Mouse (Mus musculus): ENCODE results near the gene Tmie. TPM values are rescaled to one million over a fixed set of nuclear protein-coding genes. Genes with fewer than 3 reads are reported as not detected.

Tmie gene
- total and polyA plus RNA-seq, 3 experiments, result 1.00 to 1.7 (median 1.3) TPM

GRCm38 (mm10) chr9:110877353-110877752 lies 2.6 kb downstream of the Tmie start:
- H3K79me2 ChIP-seq (replicated peaks; ENCODE audit: control insufficient read depth, insufficient read depth, low read length), result no peaks in the 10 kb centered on the region
- H3K9ac ChIP-seq (ENCODE audit: low read depth, low read length), result no peak overlapping the region
- no peaks in the 10 kb centered on the region for H3K36me3 ChIP-seq (ENCODE audit: control insufficient read depth, insufficient read depth, low read length)
- DNase-seq, result peak in 1 of 2 experiments; percentile 43
- H3K27ac ChIP-seq, result peak overlapping the region; percentile 47
- no peak for TF ChIP-seq POLR2A (IDR thresholded peaks at IDR 0.05; ENCODE audit: insufficient read depth, low read depth, low read length)
- TF ChIP-seq CTCF (IDR thresholded peaks at IDR 0.05), result no peak
- TF ChIP-seq EP300 (IDR thresholded peaks at IDR 0.05; ENCODE audit: insufficient read depth, low read depth, low read length), result no peak
- WGBS, result 90% methylated on average over 1 of the region's 1 CpGs
- H3K27me3 ChIP-seq (ENCODE audit: control insufficient read depth, insufficient read depth, low read length), result no peaks in the 10 kb centered on the region
- intact Hi-C loops (cut with DNase I), result no loop called here
- H3K4me3 ChIP-seq, result no peak overlapping the region
- peaks cover 15% of the 10 kb centered on the region for H3K4me1 ChIP-seq (ENCODE audit: control insufficient read depth, insufficient read depth, low read length)

DNA sequence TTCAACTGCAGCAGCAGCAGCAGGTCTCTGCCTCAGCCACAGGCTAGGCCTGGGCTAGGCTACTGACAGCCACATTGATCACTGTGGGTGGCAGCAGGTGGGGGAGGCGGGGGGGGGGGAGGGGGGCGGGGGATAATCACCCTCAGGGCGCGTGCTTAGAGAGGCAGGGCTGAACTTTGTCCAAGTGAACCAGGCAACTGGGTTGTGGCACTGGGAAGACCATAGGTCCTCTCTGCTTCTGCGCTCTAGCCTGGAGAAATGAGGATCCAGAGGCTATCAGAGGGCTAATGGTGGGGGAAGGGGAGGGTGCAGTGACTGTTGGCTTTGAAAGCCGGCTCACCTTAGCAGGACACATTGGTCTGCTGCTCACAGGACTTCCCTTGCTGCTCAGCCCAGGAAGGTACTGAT lies 4.6 kb downstream of the Tmie start:
- H3K9ac ChIP-seq (ENCODE audit: low read depth, low read length), result no peak overlapping the region
- no peaks in the 10 kb centered on the region for H3K79me2 ChIP-seq (replicated peaks; ENCODE audit: control insufficient read depth, insufficient read depth, low read length)
- intact Hi-C loops (cut with DNase I), result no loop called here
- H3K27ac ChIP-seq, result no peak overlapping the region
- no peaks in the 10 kb centered on the region for H3K36me3 ChIP-seq (ENCODE audit: control insufficient read depth, insufficient read depth, low read length)
- no peak for DNase-seq
- no peaks in the 10 kb centered on the region for H3K27me3 ChIP-seq (ENCODE audit: control insufficient read depth, insufficient read depth, low read length)
- H3K4me3 ChIP-seq, result no peak overlapping the region
- peaks cover 12% of the 10 kb centered on the region for H3K4me1 ChIP-seq (ENCODE audit: control insufficient read depth, insufficient read depth, low read length)
- 64% methylated on average over 5 of the region's 6 CpGs for WGBS
- TF ChIP-seq CTCF (IDR thresholded peaks at IDR 0.05) (no peak), POLR2A (IDR thresholded peaks at IDR 0.05; ENCODE audit: insufficient read depth, low read depth, low read length) (no peak), EP300 (IDR thresholded peaks at IDR 0.05; ENCODE audit: insufficient read depth, low read depth, low read length) (no peak)

DNA sequence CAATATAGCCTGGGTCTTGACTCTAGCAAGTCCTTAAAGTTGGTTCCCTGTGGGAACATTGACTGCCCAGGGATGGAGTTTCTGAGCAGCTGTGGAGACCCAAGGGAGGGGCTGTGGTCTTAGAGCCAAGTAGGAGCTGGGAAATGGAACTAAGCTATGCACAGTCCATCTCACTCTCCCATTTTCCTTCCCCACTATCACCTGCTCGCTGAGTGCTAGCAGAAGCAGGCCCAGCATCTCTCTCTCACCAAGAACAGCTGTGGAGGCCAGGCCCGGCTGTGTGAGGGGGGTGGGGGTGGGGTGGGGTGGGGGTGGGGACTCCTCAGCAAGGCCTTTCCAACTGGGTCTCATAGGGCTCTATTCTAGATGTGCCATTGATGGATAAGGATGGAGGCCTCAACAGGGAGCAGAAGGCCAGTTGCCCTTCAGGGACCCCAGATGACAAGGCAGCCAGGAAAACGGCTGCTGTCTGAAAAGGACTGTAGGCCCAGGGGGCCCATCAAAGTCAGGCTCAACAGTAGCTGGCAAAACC lies 5.2 kb downstream of the Tmie start:
- no peaks in the 10 kb centered on the region for H3K79me2 ChIP-seq (replicated peaks; ENCODE audit: control insufficient read depth, insufficient read depth, low read length)
- WGBS, result 64% methylated on average over 3 of the region's 3 CpGs
- DNase-seq, result no peak
- H3K27me3 ChIP-seq (ENCODE audit: control insufficient read depth, insufficient read depth, low read length), result no peaks in the 10 kb centered on the region
- H3K4me1 ChIP-seq (ENCODE audit: control insufficient read depth, insufficient read depth, low read length), result peaks cover 12% of the 10 kb centered on the region
- no peak overlapping the region for H3K9ac ChIP-seq (ENCODE audit: low read depth, low read length)
- H3K36me3 ChIP-seq (ENCODE audit: control insufficient read depth, insufficient read depth, low read length), result no peaks in the 10 kb centered on the region
- no peak overlapping the region for H3K27ac ChIP-seq
- TF ChIP-seq CTCF (IDR thresholded peaks at IDR 0.05) (no peak), POLR2A (IDR thresholded peaks at IDR 0.05; ENCODE audit: insufficient read depth, low read depth, low read length) (no peak), EP300 (IDR thresholded peaks at IDR 0.05; ENCODE audit: insufficient read depth, low read depth, low read length) (no peak)
- H3K4me3 ChIP-seq, result no peak overlapping the region
- intact Hi-C loops (cut with DNase I), result no loop called here

DNA sequence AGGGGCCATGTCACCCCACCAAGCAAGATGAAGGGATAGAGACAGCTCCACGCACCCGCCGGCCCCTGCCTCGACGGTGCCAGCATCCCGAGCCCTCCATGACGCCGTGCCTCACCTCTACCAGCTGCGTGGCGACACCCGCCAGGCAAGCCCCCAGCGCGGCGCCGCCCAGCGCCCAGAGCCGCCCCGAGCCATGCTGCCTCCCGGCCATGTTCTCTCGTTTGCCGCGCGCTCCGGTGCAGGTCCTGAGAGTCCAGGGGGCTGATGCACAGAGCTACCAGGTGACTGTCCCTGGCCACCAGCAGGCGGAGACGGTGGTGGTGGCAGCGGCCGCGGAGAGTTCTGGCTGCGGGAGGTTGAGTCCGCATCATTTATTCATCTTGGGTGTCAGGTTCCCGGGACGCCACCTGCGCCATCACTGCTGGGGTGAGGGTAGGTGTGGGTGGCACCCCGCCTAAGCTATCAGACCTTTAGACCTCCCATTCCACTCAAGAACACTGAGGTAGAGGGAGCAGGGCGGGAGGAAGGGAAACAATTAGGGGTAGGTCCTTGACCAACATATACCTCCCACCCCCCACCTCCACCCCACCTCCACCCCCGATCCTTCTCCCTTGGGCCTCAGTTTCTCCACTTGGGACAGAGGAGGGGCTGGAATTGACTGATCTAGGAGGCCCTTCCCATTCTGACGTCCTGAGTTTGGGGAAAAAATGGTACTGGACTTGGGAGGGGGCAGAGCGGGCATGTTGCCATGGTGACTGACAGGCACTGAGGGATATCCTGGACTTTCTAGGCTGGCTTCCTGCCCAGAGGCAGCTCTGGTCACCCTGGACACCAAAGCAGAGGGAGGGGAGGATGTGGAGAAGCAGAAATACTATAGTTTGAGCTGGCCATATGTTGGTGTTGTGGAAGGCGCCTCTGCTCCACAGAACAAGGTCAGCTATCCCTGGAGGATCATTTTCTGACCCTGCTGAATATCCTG lies 5.9 kb downstream of the Tmie start:
- H3K4me3 ChIP-seq, result no peak overlapping the region
- no peak overlapping the region for H3K9ac ChIP-seq (ENCODE audit: low read depth, low read length)
- H3K27me3 ChIP-seq (ENCODE audit: control insufficient read depth, insufficient read depth, low read length), result no peaks in the 10 kb centered on the region
- no peak overlapping the region for H3K27ac ChIP-seq
- H3K36me3 ChIP-seq (ENCODE audit: control insufficient read depth, insufficient read depth, low read length), result no peaks in the 10 kb centered on the region
- 18% methylated on average over 40 of the region's 40 CpGs for WGBS
- TF ChIP-seq POLR2A (IDR thresholded peaks at IDR 0.05; ENCODE audit: insufficient read depth, low read depth, low read length) (no peak), EP300 (IDR thresholded peaks at IDR 0.05; ENCODE audit: insufficient read depth, low read depth, low read length) (no peak), CTCF (IDR thresholded peaks at IDR 0.05) (0 out of 2 replicates have a peak, but pooled peaks have one; percentile 12)
- peaks cover 12% of the 10 kb centered on the region for H3K4me1 ChIP-seq (ENCODE audit: control insufficient read depth, insufficient read depth, low read length)
- intact Hi-C loops (cut with DNase I), result loop anchor here (2.0 kb wide), 1 partner anchor 463 kb away; no protein-coding TSS in a partner anchor
- no peak for DNase-seq
- no peaks in the 10 kb centered on the region for H3K79me2 ChIP-seq (replicated peaks; ENCODE audit: control insufficient read depth, insufficient read depth, low read length)

- Histone ChIP-seq H3K9ac (ENCODE audit: low read depth, low read length) (no peak overlapping the region), H3K79me2 (replicated peaks; ENCODE audit: control insufficient read depth, insufficient read depth, low read length) (no peaks in the 10 kb centered on the region), H3K4me3 (no peak overlapping the region), H3K4me1 (ENCODE audit: control insufficient read depth, insufficient read depth, low read length) (no peaks in the 10 kb centered on the region), H3K27ac (no peak overlapping the region), H3K27me3 (ENCODE audit: control insufficient read depth, insufficient read depth, low read length) (no peaks in the 10 kb centered on the region), H3K36me3 (ENCODE audit: control insufficient read depth, insufficient read depth, low read length) (no peaks in the 10 kb centered on the region)
- 27% methylated on average over 7 of the region's 7 CpGs for WGBS
- intact Hi-C loops (cut with DNase I), result loop anchor here (1.0 to 2.0 kb wide), 2 partner anchors 88 to 155 kb away; no protein-coding TSS in a partner anchor
- TF ChIP-seq EP300 (IDR thresholded peaks at IDR 0.05; ENCODE audit: insufficient read depth, low read depth, low read length), result 0 out of 2 replicates have a peak, but pooled peaks have one; percentile 31
- TF ChIP-seq POLR2A (IDR thresholded peaks at IDR 0.05; ENCODE audit: insufficient read depth, low read depth, low read length), result no peak
- peak; percentile 95 for TF ChIP-seq CTCF (IDR thresholded peaks at IDR 0.05)
- peak; percentile 53 to 58 for DNase-seq
Observed at GRCm38 (mm10) chr9:110871030-110871429, 8.9 kb downstream of the Tmie start.
